Mouse (Mus musculus) hematopoietic stem cell, adult 5-6 weeks (primary cell): ENCODE data around the gene Gm21411. TPM values are rescaled to one million over a fixed set of nuclear protein-coding genes. Genes with fewer than 3 reads are reported as not detected.
"Not testable (repeated sequence)": the region's sequence is repeated elsewhere in the genome, so short reads cannot be mapped to it uniquely, and the experiment has no call there.

ENCODE experiments used
- ATAC-seq, 2 experiments: fragments of 125-278 bp in 1 of 2; replicated peaks in 1 of 2; 2 replicates each; pipeline ENCODE4 v1.8.0; 2016 to 2017; ENCODE audit warnings: inconsistent platforms in 2 of 2, mild to moderate bottlenecking in 2 of 2, moderate number of reproducible peaks in 2 of 2, low read depth in 1 of 2, moderate TSS enrichment in 1 of 2; ENCODE audit not compliant: low FRiP score in 2 of 2, poor library complexity in 2 of 2, severe bottlenecking in 2 of 2, insufficient read depth in 1 of 2, low TSS enrichment in 1 of 2
- total RNA-seq: library from RNA; stranded (forward); fragments of 172-1452, 232-1000 nt; gene quantifications from 2 replicates; pipeline ENCODE4 v1.2.3, GENCODE M21; 2017

Gene Gm21411
- not detected in 2 replicates for total RNA-seq

DNA sequence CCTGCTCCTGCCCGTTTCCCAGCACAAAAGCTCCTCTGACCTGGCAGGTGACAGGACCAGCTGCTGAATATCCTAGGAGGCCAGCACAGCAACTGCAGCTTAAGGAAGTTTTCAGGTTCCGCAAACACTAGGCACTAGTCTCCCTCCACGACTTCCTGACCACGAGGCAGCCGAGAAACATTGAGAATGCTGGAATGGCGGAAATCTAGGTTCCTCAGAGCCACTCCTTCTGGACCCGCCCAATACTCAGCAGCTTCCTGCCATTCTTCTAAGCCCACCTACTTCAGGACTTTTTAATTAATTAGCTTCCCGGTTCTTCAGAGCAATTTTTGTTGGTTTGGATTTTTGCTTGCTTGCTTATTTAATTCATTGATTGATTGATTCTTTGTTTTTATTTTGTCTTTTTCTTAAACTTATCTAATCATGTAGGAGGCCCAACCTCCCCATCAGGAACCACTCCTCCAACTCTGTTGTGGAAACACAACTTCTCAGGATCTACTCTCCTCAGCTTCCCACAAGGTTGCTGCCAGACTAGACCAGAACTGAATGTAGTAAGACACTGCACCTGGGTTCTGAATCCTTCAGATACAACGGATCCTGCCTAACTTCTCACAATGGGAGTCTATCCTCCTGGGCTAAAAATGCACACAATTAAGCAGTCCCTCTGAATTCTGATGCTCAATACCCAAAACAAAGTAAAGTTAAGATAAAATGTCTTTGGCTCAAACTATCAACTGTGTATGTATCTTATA is at the start of gene Gm21411:
Gene Gm21411, minus strand, starts transcription at position 205 of the 752 bp plus-strand sequence.
- not testable (repeated sequence) for ATAC-seq

DNA sequence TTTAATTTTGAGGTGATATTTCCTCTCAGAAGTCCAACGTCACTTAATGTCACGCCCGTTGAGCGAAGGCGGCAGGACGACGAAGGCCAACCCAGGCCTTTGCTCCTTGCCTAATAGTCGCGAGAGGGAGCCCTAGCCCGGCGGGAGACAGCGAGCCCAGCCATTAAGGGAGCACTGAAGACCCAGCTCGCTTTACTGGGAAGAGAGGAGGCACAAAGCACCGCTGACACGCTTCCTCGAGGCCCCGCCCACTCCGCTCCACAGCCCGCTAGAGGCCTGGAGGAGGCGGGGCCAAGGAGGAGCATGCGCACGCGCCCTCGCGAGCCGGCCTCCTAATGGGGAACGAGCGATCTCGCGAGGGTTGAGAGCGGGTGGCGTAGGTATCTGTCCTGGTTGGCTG is 32.3 kb upstream of the Gm21411 start:
- not testable (repeated sequence) for ATAC-seq

DNA sequence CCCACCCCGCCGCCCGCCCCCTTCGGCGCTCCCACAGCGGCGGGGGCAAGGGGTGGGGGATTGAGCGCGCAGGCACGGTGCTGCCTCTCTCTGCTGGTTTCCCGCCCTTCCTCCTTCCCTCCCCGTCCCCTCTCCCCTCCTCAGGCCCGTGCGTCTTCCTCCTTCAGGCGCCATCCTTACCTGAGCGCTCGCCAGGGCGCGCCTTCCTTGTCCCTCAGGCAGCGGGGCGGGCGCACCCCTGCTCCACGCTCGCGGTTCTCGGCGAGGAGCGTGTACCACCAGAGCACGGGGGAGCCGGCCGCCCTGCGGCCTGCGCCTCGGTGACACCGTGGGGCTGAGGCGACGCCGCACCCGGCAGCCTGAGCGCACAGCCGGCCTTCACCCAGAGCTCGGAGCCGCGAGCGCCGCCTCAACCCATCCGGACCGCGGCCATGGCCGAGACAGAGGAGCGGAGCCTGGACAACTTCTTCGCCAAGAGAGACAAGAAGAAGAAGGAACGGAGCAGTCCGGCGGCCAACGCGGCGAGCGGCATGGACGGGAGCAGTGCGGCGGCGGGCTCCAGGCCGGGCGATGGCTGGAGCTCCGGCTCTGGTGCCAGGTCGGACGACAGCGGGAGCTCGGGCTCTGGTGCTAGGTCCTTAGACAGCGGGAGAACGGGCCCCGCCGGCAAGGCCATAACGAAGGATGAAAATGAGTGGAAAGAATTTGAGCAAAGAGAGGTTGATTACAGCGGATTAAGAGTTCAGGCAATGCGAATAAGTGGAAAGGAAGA is 23.1 kb upstream of the Gm21411 start:
- no peak for ATAC-seq

DNA sequence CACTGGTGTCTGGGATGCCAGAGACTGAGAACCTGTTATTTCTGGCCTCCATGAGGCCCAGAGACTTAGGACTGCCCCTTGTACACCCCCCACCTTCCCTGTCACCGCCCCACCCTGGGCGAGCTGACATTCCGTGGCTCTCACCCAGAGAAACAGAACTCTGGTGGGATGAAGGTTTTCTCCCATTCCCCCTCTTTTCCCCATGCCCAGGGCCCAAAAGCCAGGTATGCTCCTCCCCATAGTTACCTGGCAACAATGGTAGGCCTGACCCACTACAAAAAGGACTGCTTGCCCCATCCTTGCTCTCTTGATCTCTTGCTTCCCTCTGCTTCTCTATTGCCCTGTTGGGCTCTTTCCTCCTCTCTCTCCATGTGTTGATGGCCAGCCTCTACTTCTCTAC is 5.8 kb upstream of the Gm21411 start:
- no peak for ATAC-seq

DNA sequence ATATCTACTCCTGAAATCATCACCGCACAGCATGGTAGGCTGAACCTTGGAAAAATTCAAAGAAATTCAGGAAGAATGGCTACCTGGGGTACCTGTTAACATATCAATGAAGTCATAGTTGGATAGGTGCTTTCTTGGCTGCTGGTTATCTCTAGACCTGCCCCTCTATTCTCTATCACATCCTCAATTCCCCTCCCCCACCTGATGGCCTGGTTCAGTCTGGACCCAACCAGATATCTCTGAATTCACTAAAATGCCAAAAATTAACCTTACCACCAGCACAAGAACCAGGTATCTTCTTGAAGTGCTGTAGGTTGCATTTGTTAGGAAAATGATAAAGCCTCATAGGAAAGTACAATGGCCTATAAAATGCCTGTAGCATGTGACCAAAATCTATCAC is 1.3 kb downstream of the Gm21411 start:
- ATAC-seq = not testable (repeated sequence)

DNA sequence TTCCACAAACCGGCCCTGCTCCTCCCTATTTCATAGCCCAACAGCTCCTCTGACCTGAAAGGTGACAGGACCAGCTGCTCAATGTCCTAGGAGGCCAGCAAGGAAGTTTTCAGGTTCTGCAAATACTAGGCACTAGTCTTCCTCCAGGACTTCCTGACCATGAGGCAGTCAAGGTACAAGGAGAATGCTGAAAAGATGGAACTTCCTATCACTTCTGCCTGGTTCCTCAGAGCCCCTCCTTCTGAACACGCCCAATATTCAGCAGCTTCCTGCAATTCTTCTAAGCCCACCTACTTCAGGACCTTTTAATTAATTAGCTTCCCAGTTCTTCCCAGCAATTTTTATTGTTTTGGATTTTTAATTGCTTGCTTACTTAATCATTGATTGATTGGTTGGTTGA is 4.6 kb downstream of the Gm21411 start:
- ATAC-seq = not testable (repeated sequence)

DNA sequence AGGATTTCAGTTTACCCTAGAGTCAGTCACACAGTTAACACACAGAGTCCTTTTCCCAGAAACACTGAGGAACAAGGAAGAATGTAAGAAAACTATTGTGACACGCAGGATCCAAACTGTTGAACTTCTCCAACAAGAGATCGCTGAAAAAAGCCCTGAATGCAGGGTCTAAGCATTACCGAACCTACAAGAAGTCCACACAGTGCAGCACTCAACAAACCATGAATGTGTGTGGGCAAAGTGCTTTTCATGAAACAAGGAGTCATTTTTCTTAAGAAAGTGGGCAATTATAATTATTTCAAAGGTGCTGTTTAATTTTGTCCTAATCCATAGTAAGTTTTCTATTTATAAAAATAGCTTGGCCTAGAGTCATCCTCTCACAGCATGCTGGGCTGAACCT is 6.3 kb downstream of the Gm21411 start:
- not testable (repeated sequence) for ATAC-seq

Other genes with a start within 250 kb of the Gm21411 start
- gene Zfp989, start 62.4 kb upstream of the Gm21411 start, total RNA-seq = not detected in 2 replicates
- gene Rex2, start 112.3 kb upstream of the Gm21411 start, total RNA-seq = not detected in 2 replicates
- 44.5 and 56.2 TPM in 2 replicates for gene Zfp991, start 222.4 kb upstream of the Gm21411 start, total RNA-seq